Mouse (Mus musculus): ENCODE results near the gene Ampd3. TPM values are rescaled to one million over a fixed set of nuclear protein-coding genes. Genes with fewer than 3 reads are reported as not detected.

Gene Ampd3
- polyA plus RNA-seq, 1 experiment: 6.9 TPM

- H3K4me3 ChIP-seq (ENCODE audit: low read depth, low read length): peak overlapping the region; percentile 81
- H3K27ac ChIP-seq (ENCODE audit: insufficient read depth, low read depth, low read length): peak overlapping the region; percentile 54
- H3K4me1 ChIP-seq (ENCODE audit: control insufficient read depth, insufficient read depth, insufficient read length, low read length): peaks cover 26% of the 10 kb centered on the region; the same call in 1 of the 2 replicates
- no peak for TF ChIP-seq POLR2A (IDR thresholded peaks at IDR 0.05; ENCODE audit: low read depth, low read length)
- TF ChIP-seq CTCF (IDR thresholded peaks at IDR 0.05; ENCODE audit: extremely low read depth, insufficient read length, insufficient replicate concordance, low read depth, low read length): no peak
- no peaks in the 10 kb centered on the region for H3K27me3 ChIP-seq (ENCODE audit: control insufficient read depth, insufficient read depth, low read length)
- no peaks in the 10 kb centered on the region for H3K36me3 ChIP-seq (ENCODE audit: control insufficient read depth, insufficient read depth, low read length)
- WGBS: 2% methylated on average over 61 of the region's 61 CpGs
Measured at GRCm38 (mm10) chr7:110768451-110769064, 552 bp downstream of the Ampd3 start.

- H3K27me3 ChIP-seq (ENCODE audit: control insufficient read depth, insufficient read depth, low read length): no peaks in the 10 kb centered on the region
- TF ChIP-seq CTCF (IDR thresholded peaks at IDR 0.05; ENCODE audit: extremely low read depth, insufficient read length, insufficient replicate concordance, low read depth, low read length): no peak
- no peak for TF ChIP-seq POLR2A (IDR thresholded peaks at IDR 0.05; ENCODE audit: low read depth, low read length)
- H3K36me3 ChIP-seq (ENCODE audit: control insufficient read depth, insufficient read depth, low read length): no peaks in the 10 kb centered on the region
- peak overlapping the region; percentile 54 for H3K27ac ChIP-seq (ENCODE audit: insufficient read depth, low read depth, low read length)
- WGBS: 16% methylated on average over 4 of the region's 4 CpGs
- peaks cover 27% of the 10 kb centered on the region for H3K4me1 ChIP-seq (ENCODE audit: control insufficient read depth, insufficient read depth, insufficient read length, low read length)
- H3K4me3 ChIP-seq (ENCODE audit: low read depth, low read length): peak overlapping the region; percentile 81
Measured at GRCm38 (mm10) chr7:110769094-110769493, 1.1 kb downstream of the Ampd3 start.

- Histone ChIP-seq H3K27ac (ENCODE audit: insufficient read depth, low read depth, low read length) (no peak overlapping the region), H3K36me3 (ENCODE audit: control insufficient read depth, insufficient read depth, low read length) (no peaks in the 10 kb centered on the region), H3K4me3 (ENCODE audit: low read depth, low read length) (no peak overlapping the region), H3K27me3 (ENCODE audit: control insufficient read depth, insufficient read depth, low read length) (no peaks in the 10 kb centered on the region), H3K4me1 (ENCODE audit: control insufficient read depth, insufficient read depth, insufficient read length, low read length) (peaks cover 29% of the 10 kb centered on the region)
- TF ChIP-seq CTCF (IDR thresholded peaks at IDR 0.05; ENCODE audit: extremely low read depth, insufficient read length, insufficient replicate concordance, low read depth, low read length) (no peak), POLR2A (IDR thresholded peaks at IDR 0.05; ENCODE audit: low read depth, low read length) (no peak)
- WGBS: 46% methylated on average over 4 of the region's 4 CpGs
Measured at GRCm38 (mm10) chr7:110770949-110771348, 2.9 kb downstream of the Ampd3 start.

DNA sequence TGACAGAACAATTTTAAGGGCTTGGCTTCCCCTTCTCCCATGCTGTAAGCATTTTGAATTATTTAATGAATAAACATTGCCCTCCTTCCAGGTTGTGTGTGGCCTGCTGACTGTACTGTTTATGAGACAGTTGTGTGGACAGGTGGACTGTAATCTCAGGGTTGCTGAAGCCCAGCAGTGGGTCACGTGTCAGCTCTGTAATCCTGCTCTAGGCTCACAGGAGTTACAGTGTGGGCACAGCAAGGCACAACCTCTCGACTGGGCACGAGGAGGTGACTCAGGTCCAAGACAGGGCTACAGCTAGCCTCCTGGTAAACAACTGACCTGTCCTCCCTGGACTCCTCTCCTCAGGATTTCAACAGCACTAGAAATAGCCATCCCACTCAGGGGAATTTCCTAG is 4.3 kb downstream of the Ampd3 start:
- 72% methylated on average over 3 of the region's 3 CpGs for WGBS
- TF ChIP-seq CTCF (IDR thresholded peaks at IDR 0.05; ENCODE audit: extremely low read depth, insufficient read length, insufficient replicate concordance, low read depth, low read length): no peak
- no peak for TF ChIP-seq POLR2A (IDR thresholded peaks at IDR 0.05; ENCODE audit: low read depth, low read length)
- Histone ChIP-seq H3K27ac (ENCODE audit: insufficient read depth, low read depth, low read length) (no peak overlapping the region), H3K4me1 (ENCODE audit: control insufficient read depth, insufficient read depth, insufficient read length, low read length) (peaks cover 35% of the 10 kb centered on the region), H3K4me3 (ENCODE audit: low read depth, low read length) (no peak overlapping the region), H3K36me3 (ENCODE audit: control insufficient read depth, insufficient read depth, low read length) (no peaks in the 10 kb centered on the region), H3K27me3 (ENCODE audit: control insufficient read depth, insufficient read depth, low read length) (no peaks in the 10 kb centered on the region)

GRCm38 (mm10) chr7:110773204-110774002 is 5.4 kb downstream of the Ampd3 start:
- no peak for TF ChIP-seq CTCF (IDR thresholded peaks at IDR 0.05; ENCODE audit: extremely low read depth, insufficient read length, insufficient replicate concordance, low read depth, low read length)
- Histone ChIP-seq H3K4me3 (ENCODE audit: low read depth, low read length) (peak overlapping the region; percentile 12), H3K27me3 (ENCODE audit: control insufficient read depth, insufficient read depth, low read length) (no peaks in the 10 kb centered on the region), H3K36me3 (ENCODE audit: control insufficient read depth, insufficient read depth, low read length) (no peaks in the 10 kb centered on the region; the same call in 1 of the 2 replicates), H3K4me1 (ENCODE audit: control insufficient read depth, insufficient read depth, insufficient read length, low read length) (peaks cover 29% of the 10 kb centered on the region), H3K27ac (ENCODE audit: insufficient read depth, low read depth, low read length) (peak overlapping the region; percentile 73)
- 22% methylated on average over 14 of the region's 14 CpGs for WGBS

DNA sequence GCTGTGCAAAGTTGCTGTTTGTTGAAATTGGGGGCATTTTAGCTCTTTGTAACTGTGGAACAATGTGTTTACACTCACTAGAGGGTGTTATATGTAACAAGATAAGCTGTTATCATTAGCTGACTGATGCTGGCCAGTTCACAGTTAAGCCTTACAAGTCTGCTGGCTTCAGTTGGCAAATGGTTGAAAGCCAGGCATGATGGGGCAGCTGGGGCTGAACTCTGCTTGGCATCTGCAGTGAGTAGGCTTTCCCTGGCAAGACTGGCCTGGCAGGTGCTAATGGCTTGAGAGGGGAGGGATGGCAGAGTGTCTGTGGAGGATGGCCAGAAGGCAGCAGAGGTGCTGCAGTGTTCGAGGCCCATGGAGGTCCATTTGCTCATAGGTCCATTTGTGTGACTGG is 6.1 kb downstream of the Ampd3 start:
- peak overlapping the region; percentile 21 for H3K4me3 ChIP-seq (ENCODE audit: low read depth, low read length)
- no peaks in the 10 kb centered on the region for H3K27me3 ChIP-seq (ENCODE audit: control insufficient read depth, insufficient read depth, low read length)
- H3K27ac ChIP-seq (ENCODE audit: insufficient read depth, low read depth, low read length): peak overlapping the region; percentile 73
- H3K36me3 ChIP-seq (ENCODE audit: control insufficient read depth, insufficient read depth, low read length): peaks cover 4% of the 10 kb centered on the region
- TF ChIP-seq CTCF (IDR thresholded peaks at IDR 0.05; ENCODE audit: extremely low read depth, insufficient read length, insufficient replicate concordance, low read depth, low read length) (no peak), POLR2A (IDR thresholded peaks at IDR 0.05; ENCODE audit: low read depth, low read length) (no peak)
- WGBS: 61% methylated on average over 1 of the region's 1 CpGs
- H3K4me1 ChIP-seq (ENCODE audit: control insufficient read depth, insufficient read depth, insufficient read length, low read length): peaks cover 25% of the 10 kb centered on the region

GRCm38 (mm10) chr7:110774674-110775073 is 6.7 kb downstream of the Ampd3 start:
- H3K36me3 ChIP-seq (ENCODE audit: control insufficient read depth, insufficient read depth, low read length): peaks cover 8% of the 10 kb centered on the region
- WGBS: 88% methylated on average over 8 of the region's 8 CpGs
- no peak overlapping the region; the same call in 1 of the 2 replicates for H3K27ac ChIP-seq (ENCODE audit: insufficient read depth, low read depth, low read length)
- no peak for TF ChIP-seq CTCF (IDR thresholded peaks at IDR 0.05; ENCODE audit: extremely low read depth, insufficient read length, insufficient replicate concordance, low read depth, low read length)
- no peak for TF ChIP-seq POLR2A (IDR thresholded peaks at IDR 0.05; ENCODE audit: low read depth, low read length)
- H3K4me3 ChIP-seq (ENCODE audit: low read depth, low read length): no peak overlapping the region
- H3K27me3 ChIP-seq (ENCODE audit: control insufficient read depth, insufficient read depth, low read length): no peaks in the 10 kb centered on the region
- peaks cover 20% of the 10 kb centered on the region for H3K4me1 ChIP-seq (ENCODE audit: control insufficient read depth, insufficient read depth, insufficient read length, low read length)

Data from small intestine, adult 2 months (tissue).